ENCODE assay signal across 9 mouse cellular contexts in genomic region chr13:104789663-104790062, GRCm38 (mm10). TPM values are rescaled to one million over a fixed set of nuclear protein-coding genes. Genes with fewer than 3 reads are reported as not detected.
DNase-seq lines count a peak whose midpoint lies in the region; ATAC-seq and TF ChIP-seq lines count a peak whose summit lies in the region.
"Had no signal": no experiment of that assay in that cellular context is flagged by ENCODE, and none has a peak within 500 bp of the region (broad histone marks: within the 10 kb centered on the region; RNA-seq: fewer than 3 reads in every experiment).

No protein-coding gene starts in this region.

- DNase-seq in hindbrain, embryonic 10.5 days (ENCODE audit: low spot score): no peak
- peak; percentile 34 for DNase-seq in T-cell, adult 2 months (ENCODE audit: low spot score)
- DNase-seq in embryo, embryonic 11.5 days (ENCODE audit: low read depth, low spot score): peak; percentile 23
- peak; percentile 31 to 34 for DNase-seq in kidney, postnatal 36 days
- DNase-seq in natural killer cell, adult 2 months (ENCODE audit: low spot score in 2 of 2): peak; percentile 15 to 33
- DNase-seq in gastrocnemius, postnatal 14 days: no peak

- H3K4me1 ChIP-seq in hindbrain, embryonic 12.5 days: no peaks in the 10 kb centered on the region
- no peaks in the 10 kb centered on the region for H3K4me1 ChIP-seq in hindbrain, embryonic 10.5 days (replicated peaks)
- H3K4me1 ChIP-seq: embryonic facial prominence, embryonic 15.5 days had no signal

- H3K27ac ChIP-seq in hindbrain, embryonic 12.5 days: no peak overlapping the region
- no peak overlapping the region for H3K27ac ChIP-seq in hindbrain, embryonic 10.5 days
- H3K27ac ChIP-seq: embryonic facial prominence, embryonic 15.5 days had no signal

- no peak overlapping the region for H3K4me2 ChIP-seq in hindbrain, embryonic 12.5 days (replicated peaks)
- H3K4me2 ChIP-seq: embryonic facial prominence, embryonic 15.5 days had no signal

- no peaks in the 10 kb centered on the region for H3K27me3 ChIP-seq in hindbrain, embryonic 12.5 days
- H3K27me3 ChIP-seq in hindbrain, embryonic 10.5 days (ENCODE audit: insufficient read depth, poor library complexity, severe bottlenecking): no peaks in the 10 kb centered on the region
- H3K27me3 ChIP-seq in C2C12 (ENCODE audit: control insufficient read depth, insufficient read depth, insufficient read length): no peaks in the 10 kb centered on the region
- H3K27me3 ChIP-seq: embryonic facial prominence, embryonic 15.5 days had no signal

- H3ac ChIP-seq in C2C12 (ENCODE audit: control insufficient read depth, insufficient read length, low read depth): no peak overlapping the region

- 0 out of 2 replicates have a peak, but pooled peaks have one; percentile 48 for ATAC-seq in hindbrain, embryonic 12.5 days (ENCODE audit: low FRiP score)

- TF ChIP-seq CTCF in C2C12 (IDR thresholded peaks at IDR 0.05; ENCODE audit: control insufficient read depth, insufficient read depth, insufficient read length): peak; percentile 10

- no peaks in the 10 kb centered on the region for H3K9me3 ChIP-seq in hindbrain, embryonic 12.5 days (replicated peaks)
- no peaks in the 10 kb centered on the region for H3K9me3 ChIP-seq in hindbrain, embryonic 10.5 days
- H3K9me3 ChIP-seq: embryonic facial prominence, embryonic 15.5 days had no signal

- H3K36me3 ChIP-seq in hindbrain, embryonic 12.5 days: peaks cover 6% of the 10 kb centered on the region; the same call in 1 of the 2 replicates
- peaks cover 21% of the 10 kb centered on the region for H3K36me3 ChIP-seq in hindbrain, embryonic 10.5 days
- H3K36me3 ChIP-seq in C2C12 (ENCODE audit: control insufficient read depth, insufficient read depth): peaks cover 32% of the 10 kb centered on the region

- H3K79me2 ChIP-seq in C2C12 (ENCODE audit: control insufficient read depth, insufficient read depth): no peaks in the 10 kb centered on the region

- H3K4me3 ChIP-seq in hindbrain, embryonic 12.5 days: no peak overlapping the region
- no peak overlapping the region for H3K4me3 ChIP-seq in hindbrain, embryonic 10.5 days
- no peak overlapping the region for H3K4me3 ChIP-seq in C2C12 (ENCODE audit: insufficient read depth, poor library complexity, severe bottlenecking)
- H3K4me3 ChIP-seq: embryonic facial prominence, embryonic 15.5 days had no signal

- 29% methylated on average over 2 of the region's 2 CpGs for WGBS in hindbrain, embryonic 12.5 days
- 33% methylated on average over 2 of the region's 2 CpGs for WGBS in hindbrain, embryonic 10.5 days

- no peaks in the 10 kb centered on the region for H3K79me3 ChIP-seq in C2C12 (ENCODE audit: low read depth)

- no peak overlapping the region for H3K9ac ChIP-seq in hindbrain, embryonic 12.5 days
- H3K9ac ChIP-seq: embryonic facial prominence, embryonic 15.5 days had no signal

- intact Hi-C loops in gastrocnemius, postnatal 14 days (cut with DNase I; ENCODE audit: low total_unique reads): loop anchor here (5.0 kb wide), 1 partner anchor 507 kb away; no protein-coding TSS in a partner anchor

TF ChIP-seq in C2C12, 6 proteins besides CTCF, POLR2A, EP300 and RAD21:
- TF ChIP-seq FOSL1 (IDR thresholded peaks at IDR 0.05; ENCODE audit: insufficient read depth, low read length, poor library complexity, severe bottlenecking) (no peak), CEBPB (IDR thresholded peaks at IDR 0.05; ENCODE audit: low read depth) (no peak), MYOD1 (IDR thresholded peaks at IDR 0.05; ENCODE audit: control insufficient read depth, insufficient read length, low read depth) (no peak), USF1 (IDR thresholded peaks at IDR 0.05; ENCODE audit: low read depth) (no peak), MAX (IDR thresholded peaks at IDR 0.05) (no peak), MYOG (IDR thresholded peaks at IDR 0.05; ENCODE audit: control insufficient read depth, extremely low read depth, insufficient read length) (no peak)

RNA-seq across cellular contexts. Expression of gene Srek1ip1, which starts 2.6 kb away (rescaled TPM):
- 19.9 and 22.0 TPM in 2 replicates for polyA plus RNA-seq in hindbrain, embryonic 12.5 days (2016; fragmentation: Nextera tagmentation; extraction: Ambion mirVana)
- 14.2 and 21.5 TPM in 2 replicates for polyA plus RNA-seq in hindbrain, embryonic 10.5 days (2016; fragmentation: Nextera tagmentation; extraction: Ambion mirVana)
- polyA plus RNA-seq in C2C12 (2012; fragmentation: generic; extraction: Trizol): 6.9 TPM
- total RNA-seq in gastrocnemius, postnatal 14 days (2021): 10 to 100 TPM; 11.7 to 12.2 TPM

RNA-seq across cellular contexts. Expression of gene Cwc27, which starts 27.3 kb away (rescaled TPM):
- polyA plus RNA-seq in hindbrain, embryonic 12.5 days (2016; fragmentation: Nextera tagmentation; extraction: Ambion mirVana): 27.9 and 28.5 TPM in 2 replicates
- polyA plus RNA-seq in hindbrain, embryonic 10.5 days (2016; fragmentation: Nextera tagmentation; extraction: Ambion mirVana): 27.9 and 29.1 TPM in 2 replicates
- polyA plus RNA-seq in C2C12 (2012; fragmentation: generic; extraction: Trizol): 5.1 TPM
- 10 to 100 TPM; 10.2 to 10.3 TPM for total RNA-seq in gastrocnemius, postnatal 14 days (2021)

Comparison
In these comparisons a context has a peak if more than half of its experiments do, and no peak if none do; other contexts are left out.
1. DNase-seq: peak in T-cell, adult 2 months (single experiment), embryo, embryonic 11.5 days (single experiment), kidney, postnatal 36 days (2 of 2) and natural killer cell, adult 2 months (2 of 2); none in hindbrain, embryonic 10.5 days (single experiment) and gastrocnemius, postnatal 14 days (single experiment).